Mouse (Mus musculus): Measurements from ENCODE around the gene Rnf215.

DNA sequence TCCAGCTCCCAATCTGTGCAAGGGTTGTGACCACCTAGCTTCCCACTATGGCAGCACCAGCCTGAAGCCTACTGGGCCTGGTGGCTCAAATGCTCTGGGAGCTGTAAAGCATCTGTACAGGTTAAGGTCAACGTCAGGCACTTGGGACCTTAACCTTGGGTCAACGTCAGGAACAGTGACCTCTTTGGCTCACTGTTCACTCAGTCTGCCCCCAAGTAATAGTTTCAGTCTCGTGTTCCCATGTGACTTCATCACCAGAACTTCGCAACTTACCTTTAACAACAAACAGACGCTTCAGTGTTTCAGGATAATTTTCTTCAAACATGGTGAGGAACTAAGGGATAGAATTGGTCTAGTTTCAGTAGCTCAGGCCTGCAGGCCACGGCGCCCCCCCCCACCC is 26.3 kb upstream of the Rnf215 start:
- TF ChIP-seq CTCF (IDR thresholded peaks at IDR 0.05; ENCODE audit: control insufficient read depth, insufficient read depth, insufficient replicate concordance, low read depth, low read length): no peak
- no peak for TF ChIP-seq POLR2A (IDR thresholded peaks at IDR 0.05; ENCODE audit: control insufficient read depth, low read depth, low read length)
